Mouse (Mus musculus) fibroblast of lung, adult 2 months (primary cell): ENCODE results near the gene Kmt2e.

ENCODE experiments used
- DNase-seq: peaks from one replicate; pipeline ENCODE4 v3.0.0-alpha.2; 2011; ENCODE audit warnings: low read depth

Kmt2e gene

DNA sequence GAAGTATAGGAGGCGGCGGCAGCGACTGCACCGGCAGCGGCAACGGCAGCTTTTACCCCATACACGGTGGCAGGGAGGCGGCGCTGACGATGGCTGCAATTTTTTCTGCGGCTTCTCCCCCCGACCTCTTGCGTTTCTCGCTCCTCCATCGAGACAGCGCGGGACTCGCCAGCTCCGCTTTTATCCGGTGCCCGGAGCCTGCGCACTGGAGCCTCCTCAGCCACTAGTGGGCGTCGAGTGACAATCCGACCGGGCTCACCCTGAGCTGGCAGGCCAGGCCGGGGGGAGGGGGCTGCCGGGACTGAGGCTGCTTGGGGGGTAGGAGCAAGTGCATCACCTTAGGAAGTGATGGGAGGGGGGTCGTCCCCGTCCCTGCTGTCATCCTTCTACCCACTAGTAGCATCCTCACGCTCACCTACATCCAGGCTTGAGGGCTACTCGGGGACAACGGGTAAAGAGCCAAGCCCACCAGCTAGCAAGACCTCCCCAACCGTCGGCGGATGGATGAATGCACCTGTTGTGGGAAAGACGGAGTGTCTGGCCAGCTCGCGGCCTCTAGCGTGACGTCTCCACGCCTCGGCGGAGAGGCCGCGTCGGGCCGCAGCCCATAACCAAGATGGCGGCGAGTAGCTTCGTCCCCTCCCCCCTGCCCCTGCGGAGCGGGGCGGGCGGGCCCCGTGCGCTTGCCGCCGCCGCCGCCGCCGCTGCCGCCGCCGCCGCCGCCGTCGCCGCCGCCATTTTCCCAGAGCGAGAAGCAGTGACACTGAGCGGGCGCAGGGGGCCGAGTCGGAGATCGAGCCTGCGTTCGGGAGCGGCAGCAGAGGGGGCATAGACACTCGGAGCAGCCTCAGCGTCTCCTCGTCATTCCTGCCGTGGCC lies at the start of gene Kmt2e:
Gene Kmt2e, plus strand, starts transcription at position 722 of the 878 bp plus-strand sequence.
- peak; percentile 72 for DNase-seq

DNA sequence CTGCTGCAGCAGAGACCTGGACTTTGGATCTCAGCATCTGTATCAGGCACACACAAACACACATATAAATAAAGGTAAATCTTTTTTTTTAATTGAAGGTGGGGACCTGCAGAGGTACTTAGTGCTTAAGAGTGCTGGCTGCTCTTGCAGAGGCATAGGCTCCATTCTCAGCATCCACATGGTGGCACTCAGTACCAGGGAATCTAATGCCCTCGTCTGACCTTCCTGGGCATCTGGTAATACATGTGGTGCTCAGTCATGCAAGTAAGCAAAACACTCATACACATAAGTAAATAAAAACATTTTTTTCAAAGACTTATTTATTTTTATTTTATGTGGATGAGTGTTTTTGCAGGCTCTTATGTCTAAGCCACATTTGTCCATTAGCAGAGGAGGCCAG lies 49.1 kb upstream of the Kmt2e start:
- no peak for DNase-seq

DNA sequence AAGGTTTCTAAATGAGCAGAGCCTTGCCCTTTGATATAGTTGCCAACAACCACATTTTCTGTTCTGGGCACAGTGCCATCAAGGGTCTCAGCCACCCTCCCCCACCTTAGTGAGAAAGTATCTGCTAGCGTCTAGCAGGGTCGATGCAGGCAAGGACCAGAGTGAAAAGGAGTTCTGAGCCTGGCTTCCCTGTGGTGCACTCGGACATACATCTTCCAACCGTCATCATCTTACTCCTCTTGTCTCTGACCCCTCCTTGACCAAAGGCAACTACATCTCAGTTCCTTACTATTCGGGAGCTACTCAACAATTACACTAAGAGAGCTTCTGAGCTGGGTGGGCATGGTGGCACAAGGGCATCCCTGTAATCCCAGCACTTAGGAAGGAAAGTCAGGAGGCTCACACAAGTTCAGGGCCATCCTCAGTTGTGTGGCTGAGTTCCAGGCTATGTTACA lies 48.5 kb upstream of the Kmt2e start:
- DNase-seq, result no peak

DNA sequence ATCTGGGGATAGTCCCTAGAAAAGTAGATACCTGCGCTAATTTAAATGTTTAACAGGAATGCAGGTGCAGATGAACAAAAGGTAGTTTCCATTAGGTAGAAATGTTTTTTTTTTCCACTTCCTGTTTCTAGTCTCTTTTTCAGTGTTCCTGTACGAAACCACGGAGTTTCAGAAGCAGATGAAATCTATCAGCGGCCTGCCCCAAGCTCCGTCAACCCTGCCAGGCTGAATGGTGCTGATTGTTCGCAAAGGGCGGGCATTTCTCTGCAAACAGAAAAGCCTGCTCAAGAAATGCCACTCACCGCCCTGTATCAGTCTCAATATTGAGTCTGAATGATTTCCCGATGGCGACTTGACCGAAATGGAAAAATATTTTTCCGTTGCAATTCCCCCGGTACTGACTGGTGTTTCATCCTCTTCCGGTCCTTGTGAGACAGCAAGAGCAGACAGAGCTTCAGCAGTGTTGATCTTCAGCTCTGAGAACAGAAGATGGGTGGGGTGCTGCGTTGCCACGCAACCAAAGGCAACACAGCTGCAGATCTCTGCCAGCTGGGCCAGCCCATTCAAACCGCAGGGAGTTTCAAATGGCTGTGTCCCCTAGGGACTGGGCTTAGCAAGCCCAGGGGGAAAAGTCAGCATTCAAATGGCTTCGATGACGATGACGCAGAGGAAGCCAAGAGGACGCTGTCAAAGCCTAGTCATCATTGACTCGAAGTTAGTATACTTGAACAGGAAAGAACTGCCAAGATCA lies 47.5 kb upstream of the Kmt2e start:
- peak; percentile 97 for DNase-seq

DNA sequence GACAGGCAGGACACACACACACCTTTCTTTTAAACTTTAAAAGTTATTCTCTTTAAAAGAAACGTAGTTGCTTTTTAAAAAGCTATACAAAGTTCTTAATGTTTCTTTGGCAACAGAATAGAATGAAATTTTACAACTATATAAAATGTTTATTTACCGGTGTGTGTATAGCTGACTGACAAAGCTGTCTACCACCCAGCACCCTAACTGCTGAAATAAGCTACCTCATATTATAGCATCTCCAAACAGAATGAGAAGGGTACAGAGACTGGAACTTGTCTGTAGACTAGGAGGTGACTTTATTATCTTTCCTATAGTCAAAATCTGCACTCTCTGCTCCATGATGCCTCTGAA lies 47.0 kb upstream of the Kmt2e start:
- DNase-seq, result no peak

DNA sequence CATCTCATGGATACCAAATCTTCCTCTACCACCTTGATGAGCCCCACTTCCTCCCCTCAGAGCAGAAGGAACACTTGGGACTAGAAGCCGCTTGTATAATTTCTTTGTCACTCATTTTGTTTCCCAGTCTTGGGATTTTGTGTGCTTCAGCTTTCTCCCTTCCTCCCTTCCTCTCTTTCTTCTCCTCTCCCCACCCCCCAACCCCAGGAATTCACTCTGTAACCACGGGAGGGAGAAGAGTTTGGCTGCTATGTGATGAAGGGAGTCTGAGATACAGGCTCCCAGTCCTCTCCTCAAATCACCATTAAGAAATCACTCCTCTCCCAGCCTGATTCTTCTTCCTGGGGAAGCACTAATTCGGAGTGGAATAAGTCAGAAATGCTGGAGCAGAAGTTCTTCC lies 46.1 kb upstream of the Kmt2e start:
- DNase-seq, result no peak

DNA sequence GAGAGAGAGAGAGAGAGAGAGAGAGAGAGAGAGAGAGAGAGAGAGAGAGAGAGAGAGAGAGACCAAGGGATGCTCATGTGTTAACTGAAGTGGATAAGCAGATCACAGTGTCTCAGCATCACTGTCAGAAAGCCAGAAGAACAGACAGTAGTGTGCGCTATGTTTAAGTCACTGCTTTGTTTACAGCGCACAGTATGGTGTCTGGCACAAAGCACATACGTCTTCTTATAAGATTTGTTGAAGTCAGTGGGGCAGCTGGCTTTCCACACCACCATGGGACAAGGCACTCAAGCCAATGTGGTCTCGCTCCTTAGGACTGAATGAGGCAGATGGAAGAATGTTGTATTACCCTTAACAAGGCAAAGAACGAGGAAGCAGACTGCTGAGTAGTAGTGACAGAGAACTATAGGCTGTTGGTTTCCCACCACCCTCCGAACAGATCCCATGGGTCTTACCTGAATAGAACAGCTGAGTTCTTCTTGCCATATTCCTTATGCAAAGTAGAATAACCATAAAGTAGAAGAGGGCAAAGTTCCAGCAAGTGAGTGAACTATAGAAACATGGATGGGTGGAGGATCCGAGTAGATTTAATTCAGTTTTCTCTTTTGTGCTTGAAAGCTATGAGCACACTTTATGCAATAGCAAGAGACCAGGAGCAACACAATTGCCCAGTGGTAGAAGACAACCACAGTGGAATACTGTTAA lies 44.5 kb upstream of the Kmt2e start:
- no peak for DNase-seq

DNA sequence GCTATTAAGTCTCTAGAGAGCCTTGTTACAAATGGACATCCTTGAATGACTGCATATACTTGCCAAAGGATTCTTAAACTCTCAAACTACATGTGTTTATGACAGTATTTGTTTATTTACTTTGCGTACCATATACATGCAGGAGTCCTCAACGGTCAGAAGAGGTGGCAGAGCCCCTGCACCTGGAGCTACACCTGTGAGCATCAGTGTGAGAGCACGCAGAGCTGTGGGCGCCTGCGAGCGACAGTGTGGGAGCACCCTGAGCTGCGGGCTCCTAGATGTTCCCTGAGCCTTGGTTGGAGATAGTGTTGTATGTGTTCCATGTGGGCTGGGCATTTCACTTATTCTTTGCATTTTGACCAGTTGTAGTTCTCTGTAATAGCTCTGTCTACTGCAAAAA lies 42.5 kb upstream of the Kmt2e start:
- no peak for DNase-seq

DNA sequence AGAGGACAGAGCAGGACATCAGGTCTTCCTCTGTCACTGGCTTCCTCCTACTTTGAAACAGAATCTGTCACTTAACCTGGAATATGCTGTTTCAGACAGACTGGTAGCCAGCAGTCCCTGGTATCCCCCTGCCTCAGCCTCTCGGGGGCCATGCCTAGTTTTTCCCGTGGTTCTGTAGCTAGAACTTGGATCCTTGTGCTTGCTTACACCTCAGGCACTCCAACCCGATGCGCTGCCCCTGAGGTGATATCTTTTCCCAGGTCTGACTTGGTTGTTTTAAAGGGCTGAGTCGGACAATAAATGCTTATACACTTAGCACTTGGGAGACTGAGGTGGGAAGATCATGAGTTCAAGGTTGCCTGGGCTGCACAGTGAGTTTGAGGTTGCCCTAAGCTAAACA lies 40.4 kb upstream of the Kmt2e start:
- DNase-seq, result no peak

DNA sequence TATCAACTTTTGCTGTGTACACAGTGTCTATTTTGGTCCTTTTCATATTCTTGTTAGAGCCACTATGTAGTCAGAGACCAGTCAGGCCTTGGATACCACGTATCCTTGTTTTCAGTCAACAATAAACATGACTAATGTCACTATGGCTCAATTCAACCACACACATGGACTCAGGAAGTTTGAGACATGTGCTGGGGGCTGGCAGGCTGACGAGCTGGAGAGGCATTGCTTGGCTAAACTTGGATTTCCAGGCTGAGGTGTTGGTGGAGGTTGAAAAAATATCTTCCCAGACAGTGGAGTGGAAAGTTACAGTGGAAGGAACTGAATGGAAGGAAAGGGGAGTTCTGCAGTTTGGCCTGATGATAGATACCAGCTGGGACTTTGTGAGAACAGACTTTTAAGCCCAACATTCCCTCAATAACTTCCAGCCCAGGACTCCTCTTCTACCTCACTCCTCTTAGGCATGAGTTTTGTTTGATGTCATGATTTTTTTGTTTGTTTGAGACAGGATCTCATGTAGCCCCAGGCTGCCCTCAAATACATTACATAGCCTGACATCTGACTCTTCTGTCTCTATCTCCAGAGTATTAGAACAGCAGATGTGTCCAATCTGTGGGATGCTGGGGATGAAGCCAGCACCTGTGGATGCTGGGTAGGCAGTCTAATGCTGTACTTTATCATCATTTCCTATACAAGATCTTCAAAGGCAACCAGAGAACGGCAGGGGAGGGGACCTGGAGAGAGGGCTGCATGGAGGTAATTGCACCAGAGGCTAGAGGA lies 39.7 kb upstream of the Kmt2e start:
- peak; percentile 86 for DNase-seq

DNA sequence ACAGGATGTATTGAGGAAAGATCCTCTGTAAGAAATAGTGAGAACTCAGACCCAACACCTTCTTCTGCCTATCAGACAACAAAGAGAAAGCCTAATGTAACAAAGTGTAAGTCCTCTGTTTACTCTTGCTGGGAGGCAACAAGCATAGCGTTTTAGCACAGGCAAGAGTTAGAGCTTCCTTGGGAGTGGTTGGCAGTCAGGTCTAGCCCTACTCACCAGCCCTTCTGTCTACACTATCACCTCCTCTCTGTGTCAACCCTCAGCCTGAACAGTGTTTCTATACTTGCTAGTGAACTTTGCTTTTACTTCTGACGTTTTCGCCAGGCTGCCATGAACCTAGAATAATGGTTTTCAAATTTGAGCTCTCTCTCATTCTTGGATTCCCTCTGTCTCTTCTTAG lies 38.5 kb upstream of the Kmt2e start:
- no peak for DNase-seq

DNA sequence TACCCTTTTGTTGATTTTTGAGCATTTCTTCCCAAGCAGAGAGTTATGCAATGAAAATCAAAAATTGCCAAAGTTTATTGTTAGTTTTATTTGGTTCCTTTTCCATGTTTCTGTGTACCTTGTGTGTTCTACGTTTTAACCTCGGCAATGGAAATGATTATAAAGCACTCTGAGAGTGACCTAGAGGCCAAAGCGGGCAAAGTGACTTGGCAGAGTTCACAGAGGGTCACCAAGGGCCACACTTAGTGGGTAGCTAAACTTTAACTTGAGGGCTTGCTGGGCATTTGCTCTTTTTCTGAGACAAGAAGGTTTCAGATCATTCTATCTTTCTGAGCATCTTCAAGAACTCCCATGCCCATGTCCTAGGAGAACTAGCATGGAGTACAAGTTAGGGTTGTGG lies 37.5 kb upstream of the Kmt2e start:
- DNase-seq, result no peak

DNA sequence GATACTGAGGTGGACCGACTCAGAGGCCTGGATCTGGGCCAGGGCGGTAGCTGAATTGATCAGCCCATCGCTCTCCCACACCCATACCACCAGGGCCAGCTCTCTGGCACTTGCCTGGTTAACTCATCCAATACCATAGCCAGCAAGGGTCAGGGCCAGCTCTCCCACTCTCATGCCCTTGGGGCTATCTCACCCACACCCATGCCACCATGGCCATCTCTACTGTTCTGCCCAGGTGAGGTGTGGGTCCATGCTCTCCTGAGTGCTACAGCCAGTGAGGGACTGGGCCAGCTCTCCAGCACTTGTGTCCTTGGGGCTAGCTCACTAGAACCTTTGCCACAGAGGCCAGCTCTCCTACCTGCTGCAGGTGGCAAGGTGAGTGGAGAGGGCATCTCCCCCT lies 34.1 kb upstream of the Kmt2e start:
- DNase-seq, result no peak

DNA sequence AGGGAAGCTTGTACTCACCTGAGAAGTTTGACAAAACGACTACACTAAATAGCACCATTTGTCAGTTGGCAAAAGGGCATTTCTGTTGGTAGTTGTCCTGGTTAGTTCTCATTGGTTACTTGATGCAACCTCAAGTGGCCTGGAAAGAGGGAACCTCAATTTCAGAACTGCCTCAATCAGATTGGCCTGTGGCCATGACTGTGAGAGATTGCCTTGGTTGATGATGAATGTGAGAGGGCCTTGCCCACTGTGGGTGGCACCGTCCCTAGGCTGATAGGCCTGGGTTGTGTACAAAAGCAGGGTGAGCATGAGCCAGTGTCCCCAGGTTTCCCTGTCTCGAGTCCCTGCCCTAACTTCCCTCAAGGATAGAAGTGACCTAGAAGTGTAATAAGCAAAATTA lies 33.4 kb upstream of the Kmt2e start:
- DNase-seq, result no peak

DNA sequence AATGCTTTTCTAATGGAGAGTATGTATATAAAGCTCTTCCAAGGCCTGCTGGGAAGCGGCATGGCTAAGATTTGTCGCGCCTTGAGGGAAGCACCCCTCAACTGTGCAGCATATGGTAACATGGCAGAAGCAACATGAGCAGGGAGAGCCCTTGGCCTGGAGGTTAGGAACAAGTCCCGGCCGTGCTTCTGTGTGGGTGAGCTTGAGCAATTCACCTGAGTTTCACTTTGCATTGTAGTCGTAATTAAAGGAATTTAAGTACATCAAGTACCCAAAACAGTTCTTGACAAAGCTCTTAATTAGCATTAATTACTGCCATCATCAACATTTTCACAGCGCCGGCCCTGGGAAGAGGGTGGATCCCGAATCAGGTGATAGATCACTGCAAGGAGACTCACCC lies 32.9 kb upstream of the Kmt2e start:
- no peak for DNase-seq

DNA sequence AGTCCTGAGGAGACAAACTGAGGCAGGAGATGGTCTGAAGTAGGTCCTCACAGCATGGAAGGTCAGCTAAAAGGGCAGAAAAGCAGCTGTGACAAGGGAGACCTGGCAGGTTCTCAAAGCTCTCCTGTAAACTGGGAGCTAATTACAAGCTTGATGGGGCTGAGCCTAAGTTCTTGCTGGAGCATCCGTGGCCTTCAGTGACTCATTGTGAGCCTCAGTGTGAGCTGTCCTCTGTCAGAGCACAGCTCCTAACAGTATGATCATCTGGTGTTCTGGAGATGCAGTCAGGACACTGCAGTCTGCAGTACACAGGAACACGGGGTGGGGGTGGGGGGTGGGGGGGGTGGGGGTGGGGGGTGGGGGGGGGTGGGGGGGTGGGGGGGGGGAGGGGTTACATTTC lies 32.2 kb upstream of the Kmt2e start:
- DNase-seq, result no peak

DNA sequence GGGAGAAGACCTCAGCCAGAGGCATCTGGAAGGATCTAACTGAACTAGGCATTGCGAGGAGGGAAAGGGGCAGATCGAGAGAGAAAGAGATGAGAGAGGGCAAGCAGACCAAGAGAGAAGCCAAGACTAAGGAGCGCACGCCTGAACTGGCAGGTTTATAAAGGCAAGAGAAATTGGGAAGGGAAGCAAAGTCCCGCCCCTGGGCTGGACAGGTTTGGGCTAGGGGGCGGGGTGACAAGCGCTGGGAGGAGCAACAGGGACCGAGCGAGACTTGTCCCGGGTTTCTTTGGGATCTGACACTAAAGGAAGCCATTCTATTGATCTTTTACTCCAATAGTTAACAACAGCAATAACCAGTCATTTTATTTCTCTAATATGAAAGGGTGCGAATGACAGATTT lies 31.1 kb upstream of the Kmt2e start:
- DNase-seq, result no peak

DNA sequence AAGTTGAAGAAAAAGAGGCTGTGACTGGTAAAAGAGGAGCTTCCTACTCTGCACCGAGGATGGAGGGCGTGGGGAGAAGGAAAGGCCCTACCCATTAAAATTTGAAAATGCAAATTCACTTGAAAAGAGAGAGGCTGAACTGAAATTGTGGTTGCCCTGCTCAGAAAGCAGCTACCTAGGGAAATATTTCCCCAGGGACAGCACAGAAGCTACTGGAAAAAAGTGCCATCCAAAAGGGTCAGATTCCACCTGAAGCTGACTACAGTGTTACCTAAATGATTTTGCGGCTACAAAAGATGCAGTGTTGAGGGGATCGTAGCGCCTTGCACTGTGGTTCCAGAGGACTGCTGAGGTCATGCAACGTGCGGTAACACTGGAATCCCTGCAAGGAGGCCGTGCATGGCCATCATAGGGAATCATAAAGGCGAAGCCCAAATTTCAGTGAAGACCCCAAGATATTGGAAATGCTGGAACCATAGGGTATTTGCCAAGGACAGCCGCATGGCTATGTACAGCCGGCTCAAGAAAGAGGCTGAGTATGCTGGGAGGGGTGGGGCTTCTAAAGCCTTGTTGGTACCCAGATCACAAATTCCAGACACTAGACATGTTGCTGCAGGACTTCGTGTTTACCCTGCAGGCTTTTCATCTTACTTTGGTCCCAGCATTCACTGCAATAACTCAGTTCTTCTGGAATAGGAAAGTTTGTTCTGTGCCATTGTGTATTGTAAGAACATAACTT lies 28.4 kb upstream of the Kmt2e start:
- DNase-seq, result no peak

DNA sequence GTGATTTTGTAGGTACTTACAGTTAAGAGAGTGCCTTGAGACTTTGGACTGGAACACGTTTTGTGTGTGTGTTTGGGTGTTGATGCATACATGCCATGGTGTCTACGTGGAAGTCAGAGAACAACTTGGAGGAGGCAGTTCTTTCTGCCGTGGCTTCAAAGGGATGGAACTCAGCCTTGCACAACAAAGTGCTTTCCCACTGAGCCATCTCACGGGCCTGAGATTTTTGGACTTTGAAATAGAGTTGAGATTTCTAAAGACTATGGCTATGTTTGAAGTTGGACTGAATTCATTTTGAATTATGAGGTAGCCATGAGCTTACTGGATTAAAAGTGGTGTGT lies 27.9 kb upstream of the Kmt2e start:
- DNase-seq, result no peak

DNA sequence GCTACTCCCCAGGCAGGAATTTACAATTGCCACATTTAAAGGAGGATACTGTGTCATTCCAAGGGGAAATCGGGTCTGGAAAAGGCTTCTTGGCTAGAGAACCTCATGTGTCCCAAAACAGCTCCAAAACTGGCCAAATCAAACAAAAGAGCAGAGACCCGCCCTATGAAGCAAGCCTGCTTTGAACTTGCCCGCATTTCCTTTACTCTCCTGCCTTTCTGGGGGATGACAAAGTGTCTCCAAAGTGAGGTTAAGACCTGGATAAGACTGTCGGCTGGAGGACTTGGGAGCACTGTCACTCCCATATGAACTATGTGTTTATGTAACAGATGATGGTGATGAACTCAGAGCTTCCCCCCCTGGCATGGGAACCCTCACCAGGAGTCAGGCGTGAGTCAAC lies 26.1 kb upstream of the Kmt2e start:
- DNase-seq, result peak; percentile 74

DNA sequence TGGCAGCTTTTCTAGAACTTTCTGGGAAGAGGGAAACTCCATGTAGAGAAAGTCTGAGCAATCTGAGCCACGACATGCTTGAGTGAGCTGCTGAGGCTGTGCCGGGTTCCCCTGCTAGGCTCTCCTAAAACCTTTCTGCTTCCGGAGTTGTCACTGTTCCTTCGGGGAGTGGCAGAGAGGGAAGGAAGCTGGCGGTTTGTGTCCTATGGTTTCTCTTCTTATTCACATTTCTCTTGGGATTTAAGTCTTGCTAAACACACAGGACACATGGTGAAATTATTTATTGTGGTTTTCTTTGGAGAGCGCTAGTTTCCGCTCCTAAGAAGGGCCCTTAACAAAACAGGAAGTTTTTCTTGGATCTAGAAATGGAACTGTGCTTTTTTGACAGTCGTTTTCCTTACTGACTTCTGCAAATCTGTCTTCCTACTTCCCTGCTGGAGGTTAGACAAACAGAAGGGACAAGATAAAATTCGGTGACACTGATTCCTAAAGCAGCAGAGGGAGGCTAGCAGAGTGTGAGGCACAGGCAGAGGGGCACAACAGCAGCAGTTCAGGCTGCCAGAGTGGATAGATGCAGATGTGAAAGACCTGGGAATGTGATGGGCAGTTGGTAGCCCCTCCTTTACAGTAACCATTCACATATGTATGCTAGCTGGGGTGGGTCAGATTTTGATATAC lies 24.1 kb upstream of the Kmt2e start:
- no peak for DNase-seq
